Mouse (Mus musculus) left cerebral cortex, postnatal 14 days (tissue): ENCODE results near the gene Mybbp1a. TPM values are rescaled to one million over a fixed set of nuclear protein-coding genes. Genes with fewer than 3 reads are reported as not detected.

Experiments used
- DNase-seq, 2 experiments: peaks; one replicate each; pipeline ENCODE4 v3.0.0; 2021 to 2022; ENCODE audit warnings: low spot score in 2 of 2, mixed read lengths in 1 of 2
- intact Hi-C: fragments of 180-260 bp; cut with DNase I; formaldehyde crosslinking; loops from one replicate; pipeline ENCODE4 v1.15.1; 2025
- total RNA-seq, 2 experiments: library from RNA; stranded (reverse); gene quantifications; 2 replicates each; pipeline ENCODE4 v1.2.3; 2021

Gene Mybbp1a
- total RNA-seq, 2 experiments from 2014 or later, result 45.4 to 50.6 TPM

- DNase-seq, result peak; percentile 57 to 92
- intact Hi-C loops, result no loop called here
Measured at GRCm38 (mm10) chr11:72491130-72491960, 50.2 kb downstream of the Mybbp1a start.

GRCm38 (mm10) chr11:72494046-72494988 is 53.2 kb downstream of the Mybbp1a start:
- no peak for DNase-seq
- intact Hi-C loops, result no loop called here

- DNase-seq, result no peak
Measured at GRCm38 (mm10) chr11:72496066-72496465, 54.9 kb downstream of the Mybbp1a start.

GRCm38 (mm10) chr11:72496775-72497174 is 55.6 kb downstream of the Mybbp1a start:
- intact Hi-C loops, result no loop called here

More at GRCm38 (mm10) chr11:72496066-72496465, 54.9 kb downstream of the Mybbp1a start:
- intact Hi-C loops, result no loop called here

GRCm38 (mm10) chr11:72497367-72497766 is 56.2 kb downstream of the Mybbp1a start:
- no peak for DNase-seq
- intact Hi-C loops, result no loop called here

More at GRCm38 (mm10) chr11:72496775-72497174, 55.6 kb downstream of the Mybbp1a start:
- DNase-seq, result no peak

- intact Hi-C loops, result no loop called here
- no peak for DNase-seq
Measured at GRCm38 (mm10) chr11:72500139-72500538, 59.0 kb downstream of the Mybbp1a start.

Other genes with a start within 250 kb of the Mybbp1a start
- gene Gm43951, start 234.5 kb upstream of the Mybbp1a start, total RNA-seq, result 10 to 100 TPM; 11.8 to 13.3 TPM
- gene 4933427D14Rik, start 233.9 kb upstream of the Mybbp1a start, total RNA-seq, result 10 to 100 TPM; 25.8 to 34.3 TPM
- gene Txndc17, start 233.8 kb upstream of the Mybbp1a start, total RNA-seq, result 10 to 100 TPM; 33.6 to 36.7 TPM
- gene Med31, start 225.8 kb upstream of the Mybbp1a start, total RNA-seq, result 10 to 100 TPM; 15.9 to 16.6 TPM
- 10 to 100 TPM; 17.2 to 24.0 TPM for gene Slc13a5, start 174.1 kb upstream of the Mybbp1a start, total RNA-seq
- gene Xaf1, start 139.7 kb upstream of the Mybbp1a start, total RNA-seq, result 1 to 10 TPM; 1.9 to 2.9 TPM
- gene Fbxo39, start 126.9 kb upstream of the Mybbp1a start, total RNA-seq, result not detected
- gene Tekt1, start 78.9 kb upstream of the Mybbp1a start, total RNA-seq, result 1 to 10 TPM; 1.3 to 1.7 TPM
- gene Smtnl2, start 29.6 kb upstream of the Mybbp1a start, total RNA-seq, result 1 to 10 TPM in 1 of 2 experiments, under 1 TPM in 1; 0.59 to 1.1 TPM
- not detected for gene Ggt6, start 5.8 kb upstream of the Mybbp1a start, total RNA-seq
- 10 to 100 TPM; 46.4 to 58.5 TPM for gene Spns2, start 48.5 kb downstream of the Mybbp1a start, total RNA-seq
- gene Spns3, start 109.2 kb downstream of the Mybbp1a start, total RNA-seq, result under 1 TPM; 0.13 to 0.23 TPM
- gene Ube2g1, start 165.9 kb downstream of the Mybbp1a start, total RNA-seq, result 10 to 100 TPM; 54.1 to 60.1 TPM
- gene Ankfy1, start 248.7 kb downstream of the Mybbp1a start, total RNA-seq, result 10 to 100 TPM; 30.5 to 33.9 TPM